Mouse (Mus musculus): ENCODE measurements at regions not wholly inside any gene's neighbourhood (a gene's known extent, or its start where the extent isn't known, plus 50 kb on each side); places are given as distances from the start of the nearest gene placed in this dataset.

- 48% methylated on average over 8 of the region's 8 CpGs for WGBS
- DNase-seq = peak in 1 of 2 experiments; percentile 7
- no peaks in the 10 kb centered on the region for H3K36me3 ChIP-seq (ENCODE audit: control insufficient read depth, insufficient read depth, low read length)
- intact Hi-C loops (cut with DNase I) = no loop called here
- no peak for TF ChIP-seq EP300 (IDR thresholded peaks at IDR 0.05; ENCODE audit: insufficient read depth, low read depth, low read length)
- TF ChIP-seq POLR2A (IDR thresholded peaks at IDR 0.05; ENCODE audit: insufficient read depth, low read depth, low read length) = no peak
- no peak for TF ChIP-seq CTCF (IDR thresholded peaks at IDR 0.05)
- H3K27me3 ChIP-seq (ENCODE audit: control insufficient read depth, insufficient read depth, low read length) = no peaks in the 10 kb centered on the region
- no peak overlapping the region for H3K9ac ChIP-seq (ENCODE audit: low read depth, low read length)
- no peak overlapping the region for H3K4me3 ChIP-seq
- no peaks in the 10 kb centered on the region for H3K79me2 ChIP-seq (replicated peaks; ENCODE audit: control insufficient read depth, insufficient read depth, low read length)
- no peaks in the 10 kb centered on the region; the same call in 1 of the 2 replicates for H3K4me1 ChIP-seq (ENCODE audit: control insufficient read depth, insufficient read depth, low read length)
- H3K27ac ChIP-seq = no peak overlapping the region
Observed at GRCm38 (mm10) chr16:9165763-9166310, 335.9 kb downstream of the 1810013L24Rik start.

- intact Hi-C loops (cut with DNase I) = no loop called here
- Histone ChIP-seq H3K36me3 (ENCODE audit: control insufficient read depth, insufficient read depth, low read length) (no peaks in the 10 kb centered on the region), H3K4me3 (no peak overlapping the region), H3K27me3 (ENCODE audit: control insufficient read depth, insufficient read depth, low read length) (no peaks in the 10 kb centered on the region), H3K9ac (ENCODE audit: low read depth, low read length) (no peak overlapping the region), H3K4me1 (ENCODE audit: control insufficient read depth, insufficient read depth, low read length) (no peaks in the 10 kb centered on the region), H3K27ac (no peak overlapping the region), H3K79me2 (replicated peaks; ENCODE audit: control insufficient read depth, insufficient read depth, low read length) (no peaks in the 10 kb centered on the region)
- WGBS = 63% methylated on average over 3 of the region's 3 CpGs
- no peak for DNase-seq
- TF ChIP-seq CTCF (IDR thresholded peaks at IDR 0.05) (no peak), EP300 (IDR thresholded peaks at IDR 0.05; ENCODE audit: insufficient read depth, low read depth, low read length) (no peak), POLR2A (IDR thresholded peaks at IDR 0.05; ENCODE audit: insufficient read depth, low read depth, low read length) (no peak)
Observed at GRCm38 (mm10) chr16:9176402-9176801, 346.5 kb downstream of the 1810013L24Rik start.

- Histone ChIP-seq H3K9ac (ENCODE audit: low read depth, low read length) (no peak overlapping the region), H3K36me3 (ENCODE audit: control insufficient read depth, insufficient read depth, low read length) (no peaks in the 10 kb centered on the region), H3K27me3 (ENCODE audit: control insufficient read depth, insufficient read depth, low read length) (no peaks in the 10 kb centered on the region), H3K79me2 (replicated peaks; ENCODE audit: control insufficient read depth, insufficient read depth, low read length) (no peaks in the 10 kb centered on the region), H3K4me1 (ENCODE audit: control insufficient read depth, insufficient read depth, low read length) (no peaks in the 10 kb centered on the region), H3K4me3 (no peak overlapping the region), H3K27ac (no peak overlapping the region)
- 46% methylated on average over 13 of the region's 13 CpGs for WGBS
- no peak for TF ChIP-seq EP300 (IDR thresholded peaks at IDR 0.05; ENCODE audit: insufficient read depth, low read depth, low read length)
- no peak for TF ChIP-seq POLR2A (IDR thresholded peaks at IDR 0.05; ENCODE audit: insufficient read depth, low read depth, low read length)
- no peak for TF ChIP-seq CTCF (IDR thresholded peaks at IDR 0.05)
- intact Hi-C loops (cut with DNase I) = no loop called here
- no peak for DNase-seq
Observed at GRCm38 (mm10) chr16:9195821-9196220, 365.9 kb downstream of the 1810013L24Rik start.

GRCm38 (mm10) chr16:9198903-9199532 is 369.1 kb downstream of the 1810013L24Rik start:
- WGBS = 53% methylated on average over 1 of the region's 1 CpGs

GRCm38 (mm10) chr16:9208602-9209001 is 378.7 kb downstream of the 1810013L24Rik start:
- no peak overlapping the region for H3K4me3 ChIP-seq
- H3K27me3 ChIP-seq (ENCODE audit: control insufficient read depth, insufficient read depth, low read length) = no peaks in the 10 kb centered on the region
- no peaks in the 10 kb centered on the region for H3K36me3 ChIP-seq (ENCODE audit: control insufficient read depth, insufficient read depth, low read length)
- 86% methylated on average over 4 of the region's 4 CpGs for WGBS
- H3K9ac ChIP-seq (ENCODE audit: low read depth, low read length) = no peak overlapping the region
- no peak overlapping the region for H3K27ac ChIP-seq
- no peaks in the 10 kb centered on the region for H3K79me2 ChIP-seq (replicated peaks; ENCODE audit: control insufficient read depth, insufficient read depth, low read length)
- no peak for DNase-seq
- H3K4me1 ChIP-seq (ENCODE audit: control insufficient read depth, insufficient read depth, low read length) = no peaks in the 10 kb centered on the region
- intact Hi-C loops (cut with DNase I) = no loop called here
- TF ChIP-seq POLR2A (IDR thresholded peaks at IDR 0.05; ENCODE audit: insufficient read depth, low read depth, low read length) (no peak), CTCF (IDR thresholded peaks at IDR 0.05) (no peak), EP300 (IDR thresholded peaks at IDR 0.05; ENCODE audit: insufficient read depth, low read depth, low read length) (no peak)

More at GRCm38 (mm10) chr16:9198903-9199532, 369.1 kb downstream of the 1810013L24Rik start:
- H3K9ac ChIP-seq (ENCODE audit: low read depth, low read length) = no peak overlapping the region
- no peaks in the 10 kb centered on the region for H3K4me1 ChIP-seq (ENCODE audit: control insufficient read depth, insufficient read depth, low read length)
- DNase-seq = no peak
- H3K27ac ChIP-seq = no peak overlapping the region
- H3K79me2 ChIP-seq (replicated peaks; ENCODE audit: control insufficient read depth, insufficient read depth, low read length) = no peaks in the 10 kb centered on the region
- intact Hi-C loops (cut with DNase I) = no loop called here
- no peaks in the 10 kb centered on the region for H3K27me3 ChIP-seq (ENCODE audit: control insufficient read depth, insufficient read depth, low read length)
- H3K36me3 ChIP-seq (ENCODE audit: control insufficient read depth, insufficient read depth, low read length) = no peaks in the 10 kb centered on the region
- H3K4me3 ChIP-seq = no peak overlapping the region
- TF ChIP-seq CTCF (IDR thresholded peaks at IDR 0.05) (no peak), POLR2A (IDR thresholded peaks at IDR 0.05; ENCODE audit: insufficient read depth, low read depth, low read length) (no peak), EP300 (IDR thresholded peaks at IDR 0.05; ENCODE audit: insufficient read depth, low read depth, low read length) (no peak)

- Histone ChIP-seq H3K27ac (no peak overlapping the region), H3K4me3 (no peak overlapping the region), H3K79me2 (replicated peaks; ENCODE audit: control insufficient read depth, insufficient read depth, low read length) (no peaks in the 10 kb centered on the region), H3K9ac (ENCODE audit: low read depth, low read length) (no peak overlapping the region), H3K4me1 (ENCODE audit: control insufficient read depth, insufficient read depth, low read length) (no peaks in the 10 kb centered on the region), H3K36me3 (ENCODE audit: control insufficient read depth, insufficient read depth, low read length) (no peaks in the 10 kb centered on the region), H3K27me3 (ENCODE audit: control insufficient read depth, insufficient read depth, low read length) (no peaks in the 10 kb centered on the region)
- intact Hi-C loops (cut with DNase I) = no loop called here
- no peak for DNase-seq
- TF ChIP-seq EP300 (IDR thresholded peaks at IDR 0.05; ENCODE audit: insufficient read depth, low read depth, low read length) = no peak
- TF ChIP-seq POLR2A (IDR thresholded peaks at IDR 0.05; ENCODE audit: insufficient read depth, low read depth, low read length) = no peak
- no peak for TF ChIP-seq CTCF (IDR thresholded peaks at IDR 0.05)
- WGBS = 11% methylated on average over 6 of the region's 6 CpGs
Observed at GRCm38 (mm10) chr16:9211485-9211884, 381.6 kb downstream of the 1810013L24Rik start.
